Mouse (Mus musculus) duodenum, adult 2 months (tissue): ENCODE measurements around the gene Zfp524. TPM values are rescaled to one million over a fixed set of nuclear protein-coding genes. Genes with fewer than 3 reads are reported as not detected.

ENCODE experiments used
- polyA plus RNA-seq: library from polyadenylated mRNA; depleted of rRNA; stranded (reverse); fragments of >200 nt; gene quantifications from 2 replicates; pipeline ENCODE4 v1.2.3, GENCODE M21; 2012; ENCODE audit warnings: low replicate concordance; rRNA removed

Zfp524 gene
- 46.4 and 57.1 TPM in 2 replicates for polyA plus RNA-seq

DNA sequence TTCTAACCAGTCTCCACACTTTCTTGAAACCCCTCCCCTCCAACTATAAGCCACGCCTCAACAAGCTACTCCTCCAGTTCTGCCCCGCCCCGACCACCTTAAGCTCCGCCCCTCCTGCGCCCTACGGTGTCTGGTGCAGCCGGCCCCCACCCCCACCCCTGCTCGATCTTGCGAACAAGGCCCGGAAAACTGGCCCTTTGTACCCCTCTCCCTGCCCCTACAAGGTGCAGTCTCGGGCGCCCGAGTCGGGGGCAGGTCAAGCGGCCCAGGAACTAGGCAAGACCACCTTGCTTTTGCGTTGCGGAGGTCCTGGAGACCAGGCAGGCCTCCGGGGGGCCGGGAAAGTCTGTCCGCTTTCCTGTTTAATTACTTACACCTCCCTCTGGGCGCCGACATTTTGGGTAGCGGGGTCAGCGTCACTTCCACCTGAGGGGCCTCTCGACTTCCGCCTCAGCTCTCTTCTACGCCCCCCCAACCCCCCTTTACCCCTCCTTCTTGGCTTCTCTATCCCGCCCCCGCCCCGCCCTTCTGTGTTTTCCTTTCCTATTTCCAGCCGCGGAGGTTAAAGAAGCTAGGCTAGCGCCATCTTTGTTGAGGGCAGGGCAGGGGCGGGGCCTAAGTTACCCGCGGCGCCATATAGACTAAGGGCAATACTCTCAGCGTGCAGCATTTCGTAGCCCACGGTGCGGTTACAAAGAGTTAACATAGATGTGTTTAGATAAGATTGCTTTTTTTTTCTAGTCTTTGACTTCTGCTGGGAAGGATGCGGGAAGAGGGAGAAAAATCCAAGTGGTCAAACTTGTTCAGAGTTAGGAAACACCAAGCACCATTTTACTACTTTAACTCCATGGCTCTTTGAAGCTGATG lies at the start of gene Zfp524, which contains the start of gene Fiz1:
Gene Zfp524 (plus strand): TSS at position 165 of the 867 bp plus-strand sequence.
Gene Fiz1 (minus strand): TSS at position 447 of the 867 bp plus-strand sequence.

DNA sequence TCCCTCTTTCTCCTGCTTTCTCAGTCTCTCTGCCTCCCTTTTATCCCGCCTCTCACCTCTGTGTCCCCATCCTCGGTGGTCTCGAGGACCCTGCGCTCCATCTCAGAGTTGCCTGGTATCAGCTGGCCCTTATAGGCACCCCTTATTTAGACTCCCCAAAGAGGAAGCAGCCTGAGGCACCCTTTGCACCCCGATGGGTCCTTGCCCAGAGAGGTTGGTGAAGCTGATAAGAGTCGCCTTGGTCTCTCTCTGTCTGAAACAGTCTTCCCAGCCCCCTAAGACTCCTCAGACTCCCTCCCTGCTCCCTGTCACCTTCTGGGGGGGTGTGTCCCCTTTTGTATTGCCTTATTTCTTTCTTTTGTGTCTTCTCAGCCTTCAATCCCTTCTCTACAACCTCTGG lies 43.1 kb upstream of the Zfp524 start, which contains the start of gene Sbk3:
Gene Sbk3 (minus strand): TSS at position 101 of the 400 bp plus-strand sequence.

GRCm38 (mm10) chr7:4996003-4996895 lies 18.0 kb upstream of the Zfp524 start, which contains the start of gene Zfp579:
Gene Zfp579 (minus strand): TSS chr7:4996158.

DNA sequence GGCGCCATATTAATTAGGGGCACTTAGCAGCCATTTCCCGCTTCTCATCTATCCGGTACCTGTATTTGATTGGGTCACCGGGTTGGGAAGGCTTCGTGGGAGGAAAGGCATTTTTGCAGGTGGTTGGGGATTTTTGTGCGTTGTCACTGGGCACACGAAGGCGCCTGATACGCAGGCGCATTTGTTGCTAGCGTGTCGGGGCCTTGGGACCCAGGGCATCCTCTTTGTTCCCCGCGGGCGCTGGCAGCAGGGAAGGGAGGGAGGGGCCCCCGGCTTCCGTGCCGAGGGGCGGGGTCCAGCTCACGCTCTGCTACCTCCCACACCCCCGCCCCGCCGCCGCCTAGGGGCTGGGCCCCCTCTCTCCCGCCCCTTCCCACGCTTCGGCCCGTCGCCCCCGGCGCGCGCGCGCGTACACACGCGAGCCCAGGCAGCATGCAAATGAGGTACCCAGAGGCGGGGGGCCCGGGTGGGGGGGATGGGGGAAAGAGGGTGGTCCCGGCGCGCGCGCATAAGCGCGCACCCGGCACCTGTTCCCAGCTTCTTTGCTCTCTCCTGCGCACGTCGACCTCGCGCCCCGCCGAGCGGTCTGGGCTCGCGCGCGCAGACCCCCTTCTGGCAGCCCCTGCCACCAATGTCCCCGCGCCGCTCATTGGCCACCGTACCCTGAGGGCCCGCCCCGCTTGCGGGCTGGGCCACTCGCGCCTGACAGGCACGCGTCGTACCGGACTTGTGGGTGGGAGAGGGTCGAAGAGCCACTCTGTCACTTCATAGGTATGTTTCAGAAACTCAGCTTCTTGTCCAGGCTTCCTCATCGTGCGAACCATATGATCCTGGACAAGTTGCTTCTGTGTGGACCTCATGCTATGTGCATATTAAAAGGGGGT lies 1.1 kb downstream of the Zfp524 start, which contains the start of gene Gm44973:
Gene Gm44973 (plus strand): TSS at position 379 of the 884 bp plus-strand sequence.

GRCm38 (mm10) chr7:5020000-5020681 lies 5.9 kb downstream of the Zfp524 start, which contains the start of the genes Zfp865 and Ccdc106:
Gene Zfp865 (plus strand): TSS chr7:5020376.
Gene Ccdc106 (plus strand): TSS chr7:5020553.

DNA sequence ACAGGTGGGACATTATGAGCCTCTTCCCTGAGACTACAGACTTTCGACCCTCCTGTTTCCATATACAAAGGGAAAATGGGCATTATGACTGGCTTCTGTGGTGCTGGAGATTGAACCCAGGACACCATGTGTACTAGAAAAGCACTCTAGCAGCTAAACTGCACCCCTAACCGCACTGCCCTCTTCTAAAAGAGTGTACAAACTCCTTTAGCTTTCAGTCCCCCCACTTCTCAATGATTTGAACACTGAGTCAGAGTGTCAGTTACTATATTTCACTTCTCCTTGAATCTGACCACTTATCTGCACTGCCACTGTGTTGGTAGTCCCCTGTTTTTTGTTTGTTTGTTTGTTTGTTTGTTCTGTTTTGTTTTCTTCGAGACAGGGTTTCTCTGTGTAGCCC lies 19.6 kb downstream of the Zfp524 start, which contains the start of gene 4632433K11Rik:
Gene 4632433K11Rik (plus strand): TSS at position 301 of the 400 bp plus-strand sequence.

GRCm38 (mm10) chr7:5038109-5038732 lies 24.0 kb downstream of the Zfp524 start, which contains the start of gene Zfp784:
Gene Zfp784 (minus strand): TSS chr7:5038446.

GRCm38 (mm10) chr7:5051193-5052192 lies 37.3 kb downstream of the Zfp524 start, which contains the start of gene Zfp580:
Gene Zfp580 (plus strand): TSS chr7:5051538.

GRCm38 (mm10) chr7:5061774-5062359 lies 47.7 kb downstream of the Zfp524 start, which contains the start of gene U2af2:
Gene U2af2 (plus strand): TSS chr7:5062143.

Other genes with a start within 250 kb of the Zfp524 start
- gene Fam71e2, start 243.1 kb upstream of the Zfp524 start, polyA plus RNA-seq, result not detected in 2 replicates
- gene Il11, start 231.6 kb upstream of the Zfp524 start, polyA plus RNA-seq, result 0.21 and 0.53 TPM in 2 replicates
- not detected in 2 replicates for gene Tmem190, start 231.5 kb upstream of the Zfp524 start, polyA plus RNA-seq
- gene Tmem238, start 224.8 kb upstream of the Zfp524 start, polyA plus RNA-seq, result 245 and 842 TPM in 2 replicates
- gene Rpl28, start 221.5 kb upstream of the Zfp524 start, polyA plus RNA-seq, result 347 and 393 TPM in 2 replicates
- gene Ube2s, start 201.8 kb upstream of the Zfp524 start, polyA plus RNA-seq, result 184 and 256 TPM in 2 replicates
- gene Shisa7, start 169.7 kb upstream of the Zfp524 start, polyA plus RNA-seq, result 0.19 and 3.1 TPM in 2 replicates
- 31.8 and 33.1 TPM in 2 replicates for gene Isoc2b, start 144.2 kb upstream of the Zfp524 start, polyA plus RNA-seq
- 34.1 and 38.8 TPM in 2 replicates for gene Isoc2a, start 137.3 kb upstream of the Zfp524 start, polyA plus RNA-seq
- gene Gm36210, start 107.9 kb upstream of the Zfp524 start, polyA plus RNA-seq, result not detected in 2 replicates
- 26.2 and 34.2 TPM in 2 replicates for gene Zfp628, start 99.2 kb upstream of the Zfp524 start, polyA plus RNA-seq
- gene Nat14, start 92.4 kb upstream of the Zfp524 start, polyA plus RNA-seq, result 8.4 and 8.7 TPM in 2 replicates
- 2.7 and 4.6 TPM in 2 replicates for gene Ssc5d, start 88.6 kb upstream of the Zfp524 start, polyA plus RNA-seq
- not detected in 2 replicates for gene Sbk2, start 50.0 kb upstream of the Zfp524 start, polyA plus RNA-seq
- 0.02 TPM in 1 of 2 replicates, not detected in the other for gene Sbk3, start 43.2 kb upstream of the Zfp524 start, polyA plus RNA-seq
- 39.0 and 47.9 TPM in 2 replicates for gene Zfp579, start 18.3 kb upstream of the Zfp524 start, polyA plus RNA-seq
- gene Fiz1, start 282 bp downstream of the Zfp524 start, polyA plus RNA-seq, result 24.9 and 25.9 TPM in 2 replicates
- not detected in 2 replicates for gene Gm44973, start 1.1 kb downstream of the Zfp524 start, polyA plus RNA-seq
- gene Zfp865, start 6.0 kb downstream of the Zfp524 start, polyA plus RNA-seq, result 29.9 and 32.6 TPM in 2 replicates
- gene Ccdc106, start 6.1 kb downstream of the Zfp524 start, polyA plus RNA-seq, result 1.6 and 2.3 TPM in 2 replicates
- gene 4632433K11Rik, start 19.7 kb downstream of the Zfp524 start, polyA plus RNA-seq, result not detected in 2 replicates
- gene Zfp784, start 24.0 kb downstream of the Zfp524 start, polyA plus RNA-seq, result 6.7 and 8.4 TPM in 2 replicates
- 18.1 and 22.7 TPM in 2 replicates for gene Zfp580, start 37.1 kb downstream of the Zfp524 start, polyA plus RNA-seq
- gene U2af2, start 47.7 kb downstream of the Zfp524 start, polyA plus RNA-seq, result 108 and 110 TPM in 2 replicates
- 442 and 660 TPM in 2 replicates for gene Epn1, start 65.8 kb downstream of the Zfp524 start, polyA plus RNA-seq
- not detected in 2 replicates for gene Rfpl4, start 102.5 kb downstream of the Zfp524 start, polyA plus RNA-seq
- gene Rasl2-9, start 111.5 kb downstream of the Zfp524 start, polyA plus RNA-seq, result 0.21 and 0.47 TPM in 2 replicates
- not detected in 2 replicates for gene Vmn1r55, start 135.3 kb downstream of the Zfp524 start, polyA plus RNA-seq
- not detected in 2 replicates for gene Vmn1r56, start 182.3 kb downstream of the Zfp524 start, polyA plus RNA-seq
- not detected in 2 replicates for gene Vmn1r57, start 204.1 kb downstream of the Zfp524 start, polyA plus RNA-seq